Mouse (Mus musculus): Measurements from ENCODE around the gene Olfr591.

DNA sequence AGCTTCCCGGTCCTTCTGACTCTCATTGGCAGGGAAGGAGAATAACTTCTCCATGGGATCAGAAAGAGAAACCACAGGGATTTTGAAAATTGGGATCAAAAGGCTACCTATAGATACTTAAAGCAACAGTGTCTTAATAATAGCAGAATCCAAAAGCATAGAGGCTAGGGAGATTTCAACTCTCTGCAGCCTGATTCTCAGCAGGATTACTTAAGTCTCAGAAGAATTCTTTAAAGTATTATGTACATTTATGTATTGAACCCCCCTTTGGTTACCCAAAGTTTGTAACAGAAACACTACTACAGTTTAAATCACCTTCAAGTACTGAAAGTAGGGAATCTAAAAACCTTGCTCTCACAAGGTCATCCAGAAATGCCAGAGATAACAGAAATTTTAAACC, at the start of gene Olfr591:
- TF ChIP-seq CTCF (IDR thresholded peaks at IDR 0.05; ENCODE audit: control insufficient read depth, insufficient read depth, insufficient read length) (no peak), MAX (IDR thresholded peaks at IDR 0.05) (no peak), USF1 (IDR thresholded peaks at IDR 0.05; ENCODE audit: low read depth) (no peak), MYOG (IDR thresholded peaks at IDR 0.05; ENCODE audit: control insufficient read depth, extremely low read depth, insufficient read length) (no peak), CEBPB (IDR thresholded peaks at IDR 0.05; ENCODE audit: low read depth) (no peak), MYOD1 (IDR thresholded peaks at IDR 0.05; ENCODE audit: control insufficient read depth, insufficient read length, low read depth) (no peak), FOSL1 (IDR thresholded peaks at IDR 0.05; ENCODE audit: insufficient read depth, low read length, poor library complexity, severe bottlenecking) (no peak)

Measured in C2C12 (cell line).